Mouse (Mus musculus) forebrain, embryonic 14.5 days (tissue): ENCODE results near the gene Tesmin. TPM values are rescaled to one million over a fixed set of nuclear protein-coding genes. Genes with fewer than 3 reads are reported as not detected.

Experiments
- ATAC-seq: fragments of 200-750 bp; cut with Nextera tagmentation; 2 replicates; pipeline ENCODE4 v1.8.0; 2017; ENCODE audit warnings: mild to moderate bottlenecking, moderate library complexity
- DNase-seq: peaks from one replicate; pipeline ENCODE4 v3.0.0-alpha.2; 2015; ENCODE audit warnings: low spot score
- H3K27ac ChIP-seq: fragments of 300-500 bp; sonication (generic); 2 replicates; pipeline ENCODE4 v1.5.1; 2014; ENCODE audit warnings: low read depth, mild to moderate bottlenecking, control low read depth, low read length, moderate library complexity
- H3K27me3 ChIP-seq: fragments of 300-500 bp; sonication (generic); replicated peaks from 2 replicates; pipeline ENCODE4 v1.6.1; 2014; ENCODE audit warnings: low read length, control low read depth, mixed read lengths; ENCODE audit not compliant: control insufficient read depth, insufficient read depth
- H3K36me3 ChIP-seq: fragments of 300-500 bp; sonication (generic); 2 replicates; pipeline ENCODE4 v1.6.1; 2014; ENCODE audit warnings: low read length, control low read depth; ENCODE audit not compliant: control insufficient read depth, insufficient read depth
- H3K4me1 ChIP-seq: fragments of 300-500 bp; sonication (generic); 2 replicates; pipeline ENCODE4 v1.6.1; 2014; ENCODE audit warnings: antibody characterized with exemption, low read length, control low read depth; ENCODE audit not compliant: control insufficient read depth, insufficient read depth
- H3K4me2 ChIP-seq: fragments of 300-500 bp; sonication (generic); 2 replicates; pipeline ENCODE4 v1.6.1; 2014; ENCODE audit warnings: mild to moderate bottlenecking, control low read depth, low read length
- H3K4me3 ChIP-seq: fragments of 300-500 bp; sonication (generic); 2 replicates; pipeline ENCODE4 v1.5.1; 2014; ENCODE audit warnings: low read depth, low read length, control low read depth
- H3K9ac ChIP-seq: fragments of 300-500 bp; sonication (generic); 2 replicates; pipeline ENCODE4 v1.6.1; 2014; ENCODE audit warnings: mild to moderate bottlenecking, low read length, control low read depth, moderate library complexity
- H3K9me3 ChIP-seq: fragments of 300-500 bp; sonication (generic); replicated peaks from 2 replicates; pipeline ENCODE4 v1.6.1; 2016; ENCODE audit warnings: low read length, control low read depth, mixed read lengths; ENCODE audit not compliant: control insufficient read depth
- WGBS: fragments of 180-500 bp; shearing (Covaris S2); extraction: QIAGEN DNeasy Blood & Tissue Kit; methylation state at CpG from one replicate; pipeline ENCODE4 v1.1.7; 2014; 5-methylcytosine and 5-hydroxymethylcytosine counted together
- polyA plus RNA-seq: library from polyadenylated mRNA; unstranded; fragments of >200 nt; fragmentation: Nextera tagmentation; extraction: Ambion mirVana; gene quantifications from 2 replicates; pipeline ENCODE4 v1.2.1, GENCODE M21; 2014

The Tesmin gene
- polyA plus RNA-seq, 1 experiment from 2014 or later, result 0.42 TPM

GRCm38 (mm10) chr19:3441092-3441491 is 52.4 kb downstream of the Tesmin start:
- peaks cover 2% of the 10 kb centered on the region; the same call in 1 of the 2 replicates for H3K27me3 ChIP-seq
- DNase-seq, result peak; percentile 74
- 9% methylated on average over 10 of the region's 10 CpGs for WGBS
- H3K27ac ChIP-seq, result no peak overlapping the region
- H3K36me3 ChIP-seq, result no peaks in the 10 kb centered on the region
- H3K4me3 ChIP-seq, result no peak overlapping the region
- peaks cover 8% of the 10 kb centered on the region for H3K4me1 ChIP-seq
- H3K4me2 ChIP-seq, result peak overlapping the region; percentile 31
- ATAC-seq, result peak; percentile 77
- H3K9ac ChIP-seq, result 0 out of 2 replicates have a peak overlapping the region, but pooled peaks have one; percentile 13
- no peaks in the 10 kb centered on the region for H3K9me3 ChIP-seq

- H3K4me1 ChIP-seq, result no peaks in the 10 kb centered on the region
- H3K9ac ChIP-seq, result no peak overlapping the region
- 77% methylated on average over 3 of the region's 3 CpGs for WGBS
- H3K27ac ChIP-seq, result no peak overlapping the region
- no peaks in the 10 kb centered on the region for H3K36me3 ChIP-seq
- no peak overlapping the region for H3K4me3 ChIP-seq
- H3K4me2 ChIP-seq, result no peak overlapping the region
- H3K9me3 ChIP-seq, result no peaks in the 10 kb centered on the region
- H3K27me3 ChIP-seq, result no peaks in the 10 kb centered on the region
- DNase-seq, result no peak
- no peak for ATAC-seq
Observed at GRCm38 (mm10) chr19:3447348-3447747, 58.7 kb downstream of the Tesmin start.

GRCm38 (mm10) chr19:3449248-3449647 is 60.6 kb downstream of the Tesmin start:
- no peak overlapping the region for H3K9ac ChIP-seq
- no peaks in the 10 kb centered on the region for H3K27me3 ChIP-seq
- WGBS, result 69% methylated on average over 3 of the region's 3 CpGs
- H3K4me3 ChIP-seq, result no peak overlapping the region
- DNase-seq (no peak), ATAC-seq (no peak)
- H3K9me3 ChIP-seq, result no peaks in the 10 kb centered on the region
- no peaks in the 10 kb centered on the region for H3K4me1 ChIP-seq
- H3K27ac ChIP-seq, result no peak overlapping the region
- no peak overlapping the region for H3K4me2 ChIP-seq
- peaks cover 11% of the 10 kb centered on the region for H3K36me3 ChIP-seq

GRCm38 (mm10) chr19:3450714-3451113 is 62.1 kb downstream of the Tesmin start:
- H3K27me3 ChIP-seq, result no peaks in the 10 kb centered on the region
- no peak for DNase-seq
- no peaks in the 10 kb centered on the region for H3K4me1 ChIP-seq
- H3K9ac ChIP-seq, result no peak overlapping the region
- H3K4me2 ChIP-seq, result no peak overlapping the region
- 0 out of 2 replicates have a peak, but pooled peaks have one; percentile 1 for ATAC-seq
- H3K27ac ChIP-seq, result no peak overlapping the region
- H3K4me3 ChIP-seq, result no peak overlapping the region
- WGBS, result 93% methylated on average over 3 of the region's 3 CpGs
- H3K9me3 ChIP-seq, result no peaks in the 10 kb centered on the region
- H3K36me3 ChIP-seq, result peaks cover 25% of the 10 kb centered on the region

- peak; percentile 96 for DNase-seq
- H3K27ac ChIP-seq, result no peak overlapping the region
Observed at GRCm38 (mm10) chr19:3451170-3451569, 62.5 kb downstream of the Tesmin start.

GRCm38 (mm10) chr19:3451649-3452048 is 63.0 kb downstream of the Tesmin start:
- H3K36me3 ChIP-seq, result peaks cover 34% of the 10 kb centered on the region
- no peak overlapping the region for H3K4me2 ChIP-seq
- H3K27ac ChIP-seq, result no peak overlapping the region
- no peaks in the 10 kb centered on the region for H3K9me3 ChIP-seq
- no peaks in the 10 kb centered on the region for H3K27me3 ChIP-seq
- DNase-seq (peak; percentile 27), ATAC-seq (peak; percentile 45)
- H3K4me1 ChIP-seq, result no peaks in the 10 kb centered on the region
- H3K9ac ChIP-seq, result no peak overlapping the region
- no peak overlapping the region for H3K4me3 ChIP-seq
- 61% methylated on average over 6 of the region's 6 CpGs for WGBS

More at GRCm38 (mm10) chr19:3451170-3451569, 62.5 kb downstream of the Tesmin start:
- H3K27me3 ChIP-seq, result no peaks in the 10 kb centered on the region
- H3K4me1 ChIP-seq, result no peaks in the 10 kb centered on the region
- no peaks in the 10 kb centered on the region for H3K9me3 ChIP-seq
- ATAC-seq, result peak; percentile 83
- no peak overlapping the region for H3K4me3 ChIP-seq
- peaks cover 30% of the 10 kb centered on the region for H3K36me3 ChIP-seq
- H3K4me2 ChIP-seq, result no peak overlapping the region
- H3K9ac ChIP-seq, result no peak overlapping the region
- WGBS, result 18% methylated on average over 6 of the region's 6 CpGs

Other genes with a start within 250 kb of the Tesmin start
- gene Mrpl21, start 106.0 kb upstream of the Tesmin start, polyA plus RNA-seq, result 112 and 128 TPM in 2 replicates
- gene Ighmbp2, start 105.8 kb upstream of the Tesmin start, polyA plus RNA-seq, result 7.0 and 9.5 TPM in 2 replicates
- gene Cpt1a, start 66.5 kb upstream of the Tesmin start, polyA plus RNA-seq, result 14.5 and 15.1 TPM in 2 replicates
- 5.6 and 6.6 TPM in 2 replicates for gene Gal, start 25.7 kb downstream of the Tesmin start, polyA plus RNA-seq
- 59.9 and 62.4 TPM in 2 replicates for gene Ppp6r3, start 186.9 kb downstream of the Tesmin start, polyA plus RNA-seq